Mouse (Mus musculus) neutrophil, adult 5-6 weeks (primary cell): ENCODE results near the gene Klk10. TPM values are rescaled to one million over a fixed set of nuclear protein-coding genes. Genes with fewer than 3 reads are reported as not detected.
A peak's percentile ranks its signal among the peaks of the same experiment; 100 is the strongest.

ENCODE experiments used
- ATAC-seq: fragments of 151-379, 151-347 bp; 2 replicates; pipeline ENCODE4 v1.8.0; 2017; ENCODE audit warnings: mild to moderate bottlenecking, moderate TSS enrichment; ENCODE audit not compliant: insufficient number of reproducible peaks, poor library complexity, low FRiP score, severe bottlenecking; ENCODE audit errors: extremely low read depth
- total RNA-seq: library from RNA; stranded (forward); fragments of 200-1000 nt; gene quantifications from 2 replicates; pipeline ENCODE4 v1.2.3, GENCODE M21; 2017

Gene Klk10
- total RNA-seq = 0.35 TPM in 1 of 2 replicates, not detected in the other

GRCm38 (mm10) chr7:43780746-43781145 is at the start of gene Klk10:
Klk10 (plus strand) TSS chr7:43781035.
- no peak for ATAC-seq

GRCm38 (mm10) chr7:43747788-43748187 is 33.0 kb upstream of the Klk10 start:
- ATAC-seq = no peak

GRCm38 (mm10) chr7:43752806-43753205 is 28.0 kb upstream of the Klk10 start:
- ATAC-seq = no peak

GRCm38 (mm10) chr7:43766484-43766883 is 14.4 kb upstream of the Klk10 start:
- ATAC-seq = no peak

GRCm38 (mm10) chr7:43768597-43768996 is 12.2 kb upstream of the Klk10 start, which contains the start of gene Klk12:
Klk12 (plus strand) TSS chr7:43768897.
- no peak for ATAC-seq

- no peak for ATAC-seq
Observed at GRCm38 (mm10) chr7:43769636-43770035, 11.2 kb upstream of the Klk10 start.

- no peak for ATAC-seq
Observed at GRCm38 (mm10) chr7:43770701-43771100, 10.1 kb upstream of the Klk10 start.

GRCm38 (mm10) chr7:43771916-43772315 is 8.9 kb upstream of the Klk10 start:
- no peak for ATAC-seq

- ATAC-seq = no peak
Observed at GRCm38 (mm10) chr7:43772901-43773300, 7.9 kb upstream of the Klk10 start.

- ATAC-seq = no peak
Observed at GRCm38 (mm10) chr7:43774364-43774763, 6.5 kb upstream of the Klk10 start, which contains the start of gene Klk11. Klk11 (plus strand) TSS chr7:43774604.

GRCm38 (mm10) chr7:43774802-43775201 is 6.0 kb upstream of the Klk10 start:
- ATAC-seq = no peak

- no peak for ATAC-seq
Observed at GRCm38 (mm10) chr7:43775311-43776057, 5.4 kb upstream of the Klk10 start.

- ATAC-seq = no peak
Observed at GRCm38 (mm10) chr7:43776506-43776905, 4.3 kb upstream of the Klk10 start.

GRCm38 (mm10) chr7:43777423-43777822 is 3.4 kb upstream of the Klk10 start:
- ATAC-seq = no peak

- ATAC-seq = no peak
Observed at GRCm38 (mm10) chr7:43778176-43778970, 2.5 kb upstream of the Klk10 start.

GRCm38 (mm10) chr7:43780241-43780640 is 594 bp upstream of the Klk10 start:
- no peak for ATAC-seq

- ATAC-seq = no peak
Observed at GRCm38 (mm10) chr7:43781541-43781940, 706 bp downstream of the Klk10 start.

- ATAC-seq = peak; percentile 28; the same call in 1 of the 2 replicates
Observed at GRCm38 (mm10) chr7:43782275-43783265, 1.7 kb downstream of the Klk10 start.

GRCm38 (mm10) chr7:43785286-43785685 is 4.5 kb downstream of the Klk10 start:
- no peak for ATAC-seq
